Mouse (Mus musculus) lung, adult 2 months (tissue): ENCODE results near the gene Prdm16.

Experiments
- CTCF ChIP-seq: fragments of 200-500 bp; IDR thresholded peaks from 2 replicates; pipeline ENCODE4 v1.5.1; 2011; ENCODE audit warnings: mild to moderate bottlenecking, low read length, control low read depth; ENCODE audit not compliant: insufficient read depth
- POLR2A ChIP-seq: fragments of 200-500 bp; IDR thresholded peaks from 2 replicates; pipeline ENCODE4 v1.6.1; 2011; ENCODE audit warnings: low read depth, mild to moderate bottlenecking, control low read depth, low read length, borderline replicate concordance; ENCODE audit errors: extremely low read depth

GRCm38 (mm10) chr4:154299541-154300271 lies 337.0 kb downstream of the Prdm16 start:
- TF ChIP-seq CTCF: no peak
- no peak for TF ChIP-seq POLR2A
